Mouse (Mus musculus) brain, embryonic 14.5 days (tissue): ENCODE measurements around the gene Cradd.

Experiments used
- CTCF ChIP-seq: fragments of 200-500 bp; IDR thresholded peaks from 2 replicates; pipeline ENCODE4 v1.5.1; 2012; ENCODE audit warnings: inconsistent platforms, mild to moderate bottlenecking, moderate library complexity, borderline replicate concordance; ENCODE audit not compliant: insufficient read depth, insufficient read length; ENCODE audit errors: extremely low read depth
- POLR2A ChIP-seq: fragments of 200-500 bp; IDR thresholded peaks from 2 replicates; pipeline ENCODE4 v1.6.1; 2012; ENCODE audit warnings: mild to moderate bottlenecking, inconsistent platforms, borderline replicate concordance; ENCODE audit not compliant: poor library complexity, insufficient read depth, insufficient read length, severe bottlenecking; ENCODE audit errors: extremely low read depth

DNA sequence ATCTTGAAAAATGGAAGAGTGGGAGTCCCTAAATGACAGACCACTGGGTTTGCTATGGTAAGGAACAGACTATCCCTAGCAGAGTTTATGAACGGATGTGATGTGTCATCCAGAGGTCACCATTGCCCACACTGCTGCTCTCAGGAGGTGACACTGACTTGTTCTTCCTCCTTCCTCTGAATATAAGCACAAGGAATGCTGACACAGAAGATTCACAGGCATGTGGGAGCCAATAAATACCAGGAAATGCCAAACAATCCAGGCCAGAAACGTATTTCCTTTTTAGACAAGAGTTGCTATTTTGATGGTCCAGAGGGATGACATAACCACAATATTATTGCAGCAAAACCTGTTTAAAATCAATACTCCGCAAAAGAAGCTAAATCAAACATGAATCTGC lies 91.4 kb downstream of the Cradd start:
- TF ChIP-seq CTCF (no peak), POLR2A (no peak)
